Mouse (Mus musculus): ENCODE data around the gene Gm49405. TPM values are rescaled to one million over a fixed set of nuclear protein-coding genes. Genes with fewer than 3 reads are reported as not detected.
"Not testable (repeated sequence)": the region's sequence is repeated elsewhere in the genome, so short reads cannot be mapped to it uniquely, and the experiment has no call there.

Gene Gm49405
- polyA plus RNA-seq, 1 experiment from 2014 or later, result 1.8 TPM

DNA sequence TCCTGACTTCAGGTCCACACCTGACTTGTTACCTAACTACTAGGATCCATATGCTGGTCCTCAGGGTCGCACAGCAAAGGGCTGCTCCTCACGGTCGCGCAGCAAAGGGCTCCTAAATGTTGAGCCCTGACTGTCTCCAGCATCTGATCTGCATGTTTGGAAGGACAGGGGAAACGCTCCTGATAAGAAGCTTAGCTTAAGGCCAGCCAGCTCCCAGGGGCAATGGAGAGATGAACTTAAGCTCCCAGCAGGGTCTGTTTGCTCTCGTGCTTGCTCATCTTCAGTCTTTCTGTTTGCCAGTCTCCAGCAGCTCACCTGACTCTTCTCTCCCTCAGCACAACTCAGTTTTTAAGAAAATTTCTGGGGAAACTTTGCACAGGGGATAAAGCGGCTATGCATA lies 32.2 kb downstream of the Gm49405 start:
- Histone ChIP-seq H3K9ac (ENCODE audit: low read length) (no peak overlapping the region), H3K4me2 (ENCODE audit: low read depth) (no peak overlapping the region), H3K9me3 (ENCODE audit: control insufficient read depth, low read length) (no peaks in the 10 kb centered on the region), H3K36me3 (ENCODE audit: control insufficient read depth, insufficient read depth, low read length) (no peaks in the 10 kb centered on the region), H3K4me3 (ENCODE audit: low read depth, low read length) (no peak overlapping the region), H3K4me1 (ENCODE audit: control insufficient read depth, insufficient read depth, low read length) (no peaks in the 10 kb centered on the region), H3K27ac (ENCODE audit: low read depth, low read length) (no peak overlapping the region), H3K27me3 (ENCODE audit: control insufficient read depth, insufficient read depth, low read length) (no peaks in the 10 kb centered on the region)
- DNase-seq (ENCODE audit: low spot score) (no peak), ATAC-seq (ENCODE audit: insufficient read depth, low FRiP score, low TSS enrichment) (no peak)
- WGBS, result 66% methylated on average over 7 of the region's 7 CpGs

DNA sequence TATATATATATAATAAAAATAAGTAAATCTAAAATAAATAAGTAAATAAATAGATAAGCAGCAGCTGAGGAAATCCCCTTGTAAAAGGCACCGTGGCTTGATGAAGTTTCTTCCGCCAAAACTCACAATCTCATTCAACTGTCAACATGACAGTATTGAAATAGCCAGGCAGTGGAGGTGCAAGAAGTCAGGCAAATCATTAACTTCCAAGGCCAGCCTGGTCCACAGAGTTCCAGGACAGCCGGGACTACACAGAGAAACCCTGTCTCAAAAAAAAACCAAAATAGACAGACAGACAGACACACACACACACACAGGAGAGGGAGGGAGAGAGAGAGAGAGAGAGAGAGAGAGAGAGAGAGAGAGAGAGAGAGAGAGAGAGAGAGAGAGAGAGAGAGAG lies 32.9 kb downstream of the Gm49405 start:
- Histone ChIP-seq H3K4me3 (ENCODE audit: low read depth, low read length) (no peak overlapping the region), H3K27me3 (ENCODE audit: control insufficient read depth, insufficient read depth, low read length) (no peaks in the 10 kb centered on the region), H3K4me2 (ENCODE audit: low read depth) (no peak overlapping the region), H3K9me3 (ENCODE audit: control insufficient read depth, low read length) (no peaks in the 10 kb centered on the region), H3K4me1 (ENCODE audit: control insufficient read depth, insufficient read depth, low read length) (no peaks in the 10 kb centered on the region), H3K9ac (ENCODE audit: low read length) (no peak overlapping the region), H3K36me3 (ENCODE audit: control insufficient read depth, insufficient read depth, low read length) (no peaks in the 10 kb centered on the region), H3K27ac (ENCODE audit: low read depth, low read length) (no peak overlapping the region)
- no peak for DNase-seq (ENCODE audit: low spot score)
- 77% methylated on average over 3 of the region's 3 CpGs for WGBS
- ATAC-seq (ENCODE audit: insufficient read depth, low FRiP score, low TSS enrichment), result no peak

DNA sequence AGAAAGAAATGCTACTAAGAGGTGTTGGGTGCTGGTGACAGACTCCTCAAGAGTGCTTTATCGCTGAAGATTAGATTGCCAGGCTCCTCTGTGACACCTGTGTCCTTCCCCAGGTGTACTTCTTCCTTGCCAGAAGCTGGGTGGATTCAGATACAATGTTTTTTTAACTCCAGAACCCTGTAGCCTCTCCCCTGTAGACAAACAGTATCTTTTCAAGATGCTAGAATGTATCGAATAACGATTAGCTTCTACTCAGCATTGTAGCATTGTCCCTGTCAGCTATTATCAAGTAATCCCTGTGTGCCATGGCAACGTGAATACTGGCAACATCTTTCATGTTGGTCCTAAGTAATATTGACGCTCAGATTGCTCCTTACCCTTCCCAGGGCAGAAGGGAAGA lies 33.3 kb downstream of the Gm49405 start:
- DNase-seq (ENCODE audit: low spot score) (no peak), ATAC-seq (ENCODE audit: insufficient read depth, low FRiP score, low TSS enrichment) (no peak)
- Histone ChIP-seq H3K27me3 (ENCODE audit: control insufficient read depth, insufficient read depth, low read length) (no peaks in the 10 kb centered on the region), H3K9ac (ENCODE audit: low read length) (no peak overlapping the region), H3K27ac (ENCODE audit: low read depth, low read length) (no peak overlapping the region), H3K4me1 (ENCODE audit: control insufficient read depth, insufficient read depth, low read length) (no peaks in the 10 kb centered on the region), H3K9me3 (ENCODE audit: control insufficient read depth, low read length) (no peaks in the 10 kb centered on the region), H3K4me2 (ENCODE audit: low read depth) (no peak overlapping the region), H3K36me3 (ENCODE audit: control insufficient read depth, insufficient read depth, low read length) (no peaks in the 10 kb centered on the region), H3K4me3 (ENCODE audit: low read depth, low read length) (no peak overlapping the region)
- 75% methylated on average over 5 of the region's 5 CpGs for WGBS

DNA sequence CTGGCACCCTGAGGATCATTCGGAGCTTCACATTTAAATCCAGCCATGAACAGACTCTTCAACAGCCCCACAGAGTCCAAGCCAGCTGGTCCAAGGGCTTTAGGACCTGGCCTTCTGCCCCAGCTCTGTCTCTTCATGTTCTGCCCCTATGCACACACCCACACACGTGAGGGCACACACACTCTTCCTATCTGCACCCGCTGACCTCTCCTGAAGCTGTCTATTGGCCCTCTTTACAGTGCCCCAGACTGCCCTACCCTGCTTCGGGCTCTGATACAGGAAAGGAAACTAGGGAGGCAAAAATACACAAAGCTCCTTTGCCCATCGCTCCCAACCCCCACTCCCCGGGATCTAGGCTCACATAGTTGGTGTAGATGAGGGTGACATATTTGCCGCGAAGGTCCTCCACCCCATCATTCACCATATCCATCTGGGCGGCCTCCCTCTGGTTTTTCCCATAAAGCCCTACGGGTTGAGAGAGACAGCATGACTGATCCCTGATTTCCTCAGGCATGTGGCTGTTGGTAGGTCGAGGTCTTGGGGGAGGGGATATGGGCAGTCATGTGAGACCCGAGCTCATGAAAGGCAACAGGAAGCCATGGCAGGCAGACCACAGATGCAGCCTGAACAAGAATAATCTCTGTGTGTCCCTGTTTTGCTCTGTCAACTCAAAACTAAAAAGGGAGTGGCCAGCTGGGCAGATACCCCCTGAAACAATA lies 36.1 kb downstream of the Gm49405 start:
- Histone ChIP-seq H3K4me2 (ENCODE audit: low read depth) (no peak overlapping the region), H3K4me3 (ENCODE audit: low read depth, low read length) (no peak overlapping the region), H3K36me3 (ENCODE audit: control insufficient read depth, insufficient read depth, low read length) (no peaks in the 10 kb centered on the region), H3K9me3 (ENCODE audit: control insufficient read depth, low read length) (no peaks in the 10 kb centered on the region), H3K9ac (ENCODE audit: low read length) (no peak overlapping the region), H3K27me3 (ENCODE audit: control insufficient read depth, insufficient read depth, low read length) (no peaks in the 10 kb centered on the region), H3K4me1 (ENCODE audit: control insufficient read depth, insufficient read depth, low read length) (no peaks in the 10 kb centered on the region), H3K27ac (ENCODE audit: low read depth, low read length) (no peak overlapping the region)
- ATAC-seq (ENCODE audit: insufficient read depth, low FRiP score, low TSS enrichment) (no peak), DNase-seq (ENCODE audit: low spot score) (peak; percentile 31)
- WGBS, result 78% methylated on average over 12 of the region's 12 CpGs

DNA sequence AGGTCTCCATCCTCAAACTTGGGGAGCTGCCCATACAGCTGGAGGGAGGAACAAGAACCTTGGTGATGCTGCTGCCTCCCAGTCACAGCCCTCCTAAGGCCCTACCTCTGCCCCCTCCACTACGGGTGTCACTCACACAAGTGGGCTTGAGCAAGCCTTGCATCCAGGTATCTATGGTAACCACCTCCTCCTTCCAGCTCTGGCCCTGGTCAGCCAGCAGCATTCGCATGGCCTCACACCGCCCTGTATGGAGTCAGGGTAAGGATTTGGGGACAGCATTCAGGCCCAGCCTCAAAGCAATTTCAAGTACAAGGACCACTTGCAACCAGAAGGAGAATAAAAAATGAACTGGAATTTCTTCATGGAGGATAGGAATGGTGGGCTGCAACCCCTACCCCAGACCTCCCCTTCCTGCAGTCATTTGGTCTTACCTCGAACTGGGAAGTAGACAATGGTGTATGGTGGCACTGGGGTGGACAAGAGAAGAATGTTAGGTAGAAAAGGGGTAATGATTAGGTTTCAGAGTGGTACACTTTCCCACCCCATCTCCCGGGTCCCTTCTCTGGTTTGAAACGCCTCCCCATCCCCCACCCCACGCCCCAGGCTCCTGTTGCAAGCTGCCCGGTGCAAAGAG lies 36.8 kb downstream of the Gm49405 start:
- Histone ChIP-seq H3K4me3 (ENCODE audit: low read depth, low read length) (peak overlapping the region; percentile 51), H3K27ac (ENCODE audit: low read depth, low read length) (0 out of 2 replicates have a peak overlapping the region, but pooled peaks have one; percentile 1), H3K9ac (ENCODE audit: low read length) (peak overlapping the region; percentile 74), H3K4me2 (ENCODE audit: low read depth) (peak overlapping the region; percentile 57)
- H3K4me1 ChIP-seq (ENCODE audit: control insufficient read depth, insufficient read depth, low read length); H3K27me3 ChIP-seq (ENCODE audit: control insufficient read depth, insufficient read depth, low read length); H3K36me3 ChIP-seq (ENCODE audit: control insufficient read depth, insufficient read depth, low read length); ATAC-seq (ENCODE audit: insufficient read depth, low FRiP score, low TSS enrichment); H3K9me3 ChIP-seq (ENCODE audit: control insufficient read depth, low read length); DNase-seq (ENCODE audit: low spot score): not testable (repeated sequence)
- WGBS, result 32% methylated on average over 6 of the region's 8 CpGs

DNA sequence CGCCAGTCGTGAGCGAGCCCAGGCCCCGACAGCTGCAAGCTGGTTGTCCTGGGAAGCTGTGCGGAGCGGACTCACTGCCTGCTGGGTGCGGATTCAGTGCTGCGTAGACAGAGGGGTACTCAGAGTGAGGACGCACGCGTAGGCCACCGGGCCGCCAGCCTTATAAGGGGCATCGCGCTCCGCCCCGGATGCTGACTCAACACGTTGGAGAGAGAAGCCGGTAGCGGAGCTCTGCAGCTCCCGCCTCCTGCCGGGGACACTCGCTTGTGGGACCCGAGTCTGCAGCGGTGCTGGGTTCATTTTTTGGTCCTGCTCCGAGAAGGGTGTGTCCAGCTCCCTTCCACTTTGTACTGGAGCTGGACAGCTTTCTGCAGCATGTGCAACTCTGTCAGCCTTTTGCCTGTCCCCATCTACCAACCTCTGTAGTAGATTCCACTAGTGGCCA lies 37.4 kb downstream of the Gm49405 start, which contains the start of gene Gstp1:
TSS of gene Gstp1 (minus strand) at position 198 of the 445 bp plus-strand sequence.
- Histone ChIP-seq H3K4me3 (ENCODE audit: low read depth, low read length) (peak within 1 kb of the TSS; percentile 51), H3K27me3 (ENCODE audit: control insufficient read depth, insufficient read depth, low read length) (no peaks in the 10 kb centered on the region), H3K27ac (ENCODE audit: low read depth, low read length) (peak within 1 kb of the TSS; percentile 1; the same call in 1 of the 2 replicates), H3K4me1 (ENCODE audit: control insufficient read depth, insufficient read depth, low read length) (no peaks in the 10 kb centered on the region), H3K9me3 (ENCODE audit: control insufficient read depth, low read length) (no peaks in the 10 kb centered on the region), H3K36me3 (ENCODE audit: control insufficient read depth, insufficient read depth, low read length) (no peaks in the 10 kb centered on the region), H3K4me2 (ENCODE audit: low read depth) (peak within 1 kb of the TSS; percentile 57), H3K9ac (ENCODE audit: low read length) (peak within 1 kb of the TSS; percentile 74)
- WGBS, result under 1% methylated on average over 26 of the region's 26 CpGs
- ATAC-seq (ENCODE audit: insufficient read depth, low FRiP score, low TSS enrichment) (peak; percentile 61), DNase-seq (ENCODE audit: low spot score) (peak; percentile 84)

DNA sequence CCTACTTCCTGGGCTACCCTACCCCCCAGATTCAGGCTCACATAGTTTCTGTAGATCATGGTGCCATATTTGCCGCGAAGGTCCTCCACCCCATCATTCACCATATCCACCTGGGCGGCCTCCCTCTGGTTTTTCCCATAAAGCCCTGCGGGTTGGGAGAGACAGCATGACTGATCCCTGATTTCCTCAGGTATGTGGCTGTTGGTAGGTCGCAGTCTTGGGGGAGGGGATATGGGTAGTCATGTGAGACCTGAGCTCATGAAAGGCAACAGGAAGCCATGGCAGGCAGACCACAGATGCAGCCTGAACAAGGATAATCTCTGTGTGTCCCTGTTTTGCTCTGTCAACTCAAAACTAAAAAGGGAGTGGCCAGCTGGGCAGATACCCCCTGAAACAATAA lies 40.5 kb downstream of the Gm49405 start:
- not testable (repeated sequence) for H3K4me1 ChIP-seq (ENCODE audit: control insufficient read depth, insufficient read depth, low read length); H3K4me3 ChIP-seq (ENCODE audit: low read depth, low read length); DNase-seq (ENCODE audit: low spot score); H3K4me2 ChIP-seq (ENCODE audit: low read depth); H3K9me3 ChIP-seq (ENCODE audit: control insufficient read depth, low read length); H3K9ac ChIP-seq (ENCODE audit: low read length); ATAC-seq (ENCODE audit: insufficient read depth, low FRiP score, low TSS enrichment); H3K27ac ChIP-seq (ENCODE audit: low read depth, low read length); H3K36me3 ChIP-seq (ENCODE audit: control insufficient read depth, insufficient read depth, low read length); H3K27me3 ChIP-seq (ENCODE audit: control insufficient read depth, insufficient read depth, low read length)
- 88% methylated on average over 5 of the region's 5 CpGs for WGBS

DNA sequence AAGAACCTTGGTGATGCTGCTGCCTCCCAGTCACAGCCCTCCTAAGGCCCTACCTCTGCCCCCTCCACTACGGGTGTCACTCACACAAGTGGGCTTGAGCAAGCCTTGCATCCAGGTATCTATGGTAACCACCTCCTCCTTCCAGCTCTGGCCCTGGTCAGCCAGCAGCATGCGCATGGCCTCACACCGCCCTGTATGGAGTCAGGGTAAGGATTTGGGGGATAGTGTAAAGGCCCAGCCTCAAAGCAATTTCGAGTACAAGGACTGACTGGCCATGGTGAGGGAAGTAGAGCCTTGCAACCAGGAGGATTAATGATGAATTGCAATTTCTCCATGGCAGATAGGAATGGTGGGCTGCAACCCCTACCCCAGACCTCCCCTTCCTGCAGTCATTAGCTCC lies 41.1 kb downstream of the Gm49405 start:
- ATAC-seq (ENCODE audit: insufficient read depth, low FRiP score, low TSS enrichment); DNase-seq (ENCODE audit: low spot score); H3K9ac ChIP-seq (ENCODE audit: low read length); H3K4me3 ChIP-seq (ENCODE audit: low read depth, low read length); H3K27me3 ChIP-seq (ENCODE audit: control insufficient read depth, insufficient read depth, low read length); H3K4me2 ChIP-seq (ENCODE audit: low read depth); H3K36me3 ChIP-seq (ENCODE audit: control insufficient read depth, insufficient read depth, low read length); H3K9me3 ChIP-seq (ENCODE audit: control insufficient read depth, low read length); H3K27ac ChIP-seq (ENCODE audit: low read depth, low read length); H3K4me1 ChIP-seq (ENCODE audit: control insufficient read depth, insufficient read depth, low read length): not testable (repeated sequence)
- 89% methylated on average over 3 of the region's 4 CpGs for WGBS

DNA sequence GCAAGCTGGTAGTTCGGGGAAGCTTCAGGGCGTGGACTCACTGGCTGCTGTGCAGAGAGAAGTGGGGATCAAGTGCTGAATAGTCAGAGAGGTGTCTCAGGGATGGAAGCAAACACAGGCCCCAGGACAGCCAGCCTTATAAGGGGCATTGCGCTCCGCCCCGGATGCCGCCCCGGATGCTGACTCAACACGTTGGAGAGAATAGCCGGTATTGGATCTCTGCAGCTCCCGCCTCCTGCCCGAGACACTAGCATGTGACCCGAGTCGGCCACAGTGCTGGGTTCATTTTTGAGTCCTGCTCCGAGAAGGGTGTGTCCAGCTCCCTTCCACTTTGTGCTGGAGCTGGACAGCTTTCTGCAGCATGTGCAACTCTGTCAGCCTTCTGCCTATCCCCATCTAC lies 41.7 kb downstream of the Gm49405 start:
- WGBS, result 85% methylated on average over 14 of the region's 14 CpGs
- Histone ChIP-seq H3K27ac (ENCODE audit: low read depth, low read length) (no peak overlapping the region), H3K4me1 (ENCODE audit: control insufficient read depth, insufficient read depth, low read length) (no peaks in the 10 kb centered on the region), H3K4me3 (ENCODE audit: low read depth, low read length) (no peak overlapping the region), H3K9me3 (ENCODE audit: control insufficient read depth, low read length) (no peaks in the 10 kb centered on the region), H3K9ac (ENCODE audit: low read length) (no peak overlapping the region), H3K36me3 (ENCODE audit: control insufficient read depth, insufficient read depth, low read length) (no peaks in the 10 kb centered on the region), H3K4me2 (ENCODE audit: low read depth) (no peak overlapping the region), H3K27me3 (ENCODE audit: control insufficient read depth, insufficient read depth, low read length) (no peaks in the 10 kb centered on the region)
- DNase-seq (ENCODE audit: low spot score) (no peak), ATAC-seq (ENCODE audit: insufficient read depth, low FRiP score, low TSS enrichment) (no peak)

Measured in neural tube, embryonic 11.5 days (tissue).